In genomic region chr2:52377706-52378447, GRCm38 (mm10) we compare ENCODE assay signal across 13 mouse cellular contexts. TPM values are rescaled to one million over a fixed set of nuclear protein-coding genes. Genes with fewer than 3 reads are reported as not detected.
DNase-seq lines count a peak whose midpoint lies in the region; ATAC-seq and TF ChIP-seq lines count a peak whose summit lies in the region.
"Had no signal": no experiment of that assay in that cellular context is flagged by ENCODE, and none has a peak within 500 bp of the region (broad histone marks: within the 10 kb centered on the region; RNA-seq: fewer than 3 reads in every experiment).

No protein-coding gene starts in this region.

- H3K27ac ChIP-seq in embryonic facial prominence, embryonic 13.5 days: no peak overlapping the region
- H3K27ac ChIP-seq in embryonic facial prominence, embryonic 10.5 days (replicated peaks): no peak overlapping the region
- H3K27ac ChIP-seq in heart, embryonic 15.5 days: no peak overlapping the region
- no peak overlapping the region for H3K27ac ChIP-seq in stomach, embryonic 15.5 days
- no peak overlapping the region for H3K27ac ChIP-seq in stomach, postnatal 0 days (replicated peaks)
- H3K27ac ChIP-seq in small intestine, adult 2 months (ENCODE audit: insufficient read depth, low read depth, low read length): no peak overlapping the region
- H3K27ac ChIP-seq in midbrain, embryonic 14.5 days (replicated peaks; ENCODE audit: low read depth, low read length): no peak overlapping the region
- H3K27ac ChIP-seq: neural tube, embryonic 12.5 days had no signal

- H3K27me3 ChIP-seq in embryonic facial prominence, embryonic 13.5 days: no peaks in the 10 kb centered on the region
- no peaks in the 10 kb centered on the region for H3K27me3 ChIP-seq in embryonic facial prominence, embryonic 10.5 days (replicated peaks; ENCODE audit: low read depth, poor library complexity, severe bottlenecking)
- H3K27me3 ChIP-seq in heart, embryonic 15.5 days: no peaks in the 10 kb centered on the region
- H3K27me3 ChIP-seq in stomach, embryonic 15.5 days (replicated peaks): no peaks in the 10 kb centered on the region
- H3K27me3 ChIP-seq in stomach, postnatal 0 days (ENCODE audit: control insufficient read depth, insufficient read depth, low read length): no peaks in the 10 kb centered on the region
- no peaks in the 10 kb centered on the region for H3K27me3 ChIP-seq in small intestine, adult 2 months (ENCODE audit: control insufficient read depth, insufficient read depth, low read length)
- no peaks in the 10 kb centered on the region for H3K27me3 ChIP-seq in midbrain, embryonic 14.5 days (ENCODE audit: control insufficient read depth, insufficient read depth, low read length)
- H3K27me3 ChIP-seq: neural tube, embryonic 12.5 days had no signal

- no peaks in the 10 kb centered on the region for H3K4me1 ChIP-seq in embryonic facial prominence, embryonic 13.5 days
- no peaks in the 10 kb centered on the region for H3K4me1 ChIP-seq in embryonic facial prominence, embryonic 10.5 days
- H3K4me1 ChIP-seq in heart, embryonic 15.5 days (replicated peaks): 0 out of 2 replicates have a peak, but pooled peaks cover 2% of the 10 kb centered on the region
- no peaks in the 10 kb centered on the region for H3K4me1 ChIP-seq in stomach, embryonic 15.5 days
- no peaks in the 10 kb centered on the region for H3K4me1 ChIP-seq in stomach, postnatal 0 days (replicated peaks; ENCODE audit: control insufficient read depth, insufficient read depth)
- H3K4me1 ChIP-seq in small intestine, adult 2 months (ENCODE audit: control insufficient read depth, insufficient read depth, insufficient read length, low read length): no peaks in the 10 kb centered on the region
- no peaks in the 10 kb centered on the region for H3K4me1 ChIP-seq in midbrain, embryonic 14.5 days (ENCODE audit: control insufficient read depth, insufficient read depth, low read length)
- H3K4me1 ChIP-seq: neural tube, embryonic 12.5 days had no signal

- no peak for DNase-seq in embryonic facial prominence, embryonic 10.5 days (ENCODE audit: low spot score)
- DNase-seq in heart, adult 9 months (ENCODE audit: low spot score in 2 of 2): no peak
- DNase-seq in stomach, postnatal 0 days (ENCODE audit: low spot score): no peak
- no peak for DNase-seq in midbrain, embryonic 14.5 days
- DNase-seq: cerebellum, postnatal 25 days; gastrocnemius, postnatal 25 days; kidney, postnatal 36 days had no signal

- no peak for TF ChIP-seq POLR2A in small intestine, adult 2 months (IDR thresholded peaks at IDR 0.05; ENCODE audit: low read depth, low read length)

- peak overlapping the region; percentile 21 for H3K4me2 ChIP-seq in embryonic facial prominence, embryonic 13.5 days
- H3K4me2 ChIP-seq in heart, embryonic 15.5 days: peak overlapping the region; percentile 34
- 0 out of 2 replicates have a peak overlapping the region, but pooled peaks have one; percentile 0 for H3K4me2 ChIP-seq in stomach, embryonic 15.5 days
- no peak overlapping the region for H3K4me2 ChIP-seq in stomach, postnatal 0 days (replicated peaks; ENCODE audit: low read depth)
- no peak overlapping the region for H3K4me2 ChIP-seq in midbrain, embryonic 14.5 days (ENCODE audit: low read length)
- H3K4me2 ChIP-seq: midbrain, embryonic 11.5 days; neural tube, embryonic 12.5 days had no signal

- H3K4me3 ChIP-seq in embryonic facial prominence, embryonic 13.5 days: no peak overlapping the region
- no peak overlapping the region for H3K4me3 ChIP-seq in embryonic facial prominence, embryonic 10.5 days
- no peak overlapping the region for H3K4me3 ChIP-seq in heart, embryonic 15.5 days
- no peak overlapping the region for H3K4me3 ChIP-seq in stomach, embryonic 15.5 days (replicated peaks)
- H3K4me3 ChIP-seq in stomach, postnatal 0 days (ENCODE audit: low read depth, low read length): no peak overlapping the region
- H3K4me3 ChIP-seq in small intestine, adult 2 months (ENCODE audit: low read depth, low read length): peak overlapping the region; percentile 22; the same call in 1 of the 2 replicates
- H3K4me3 ChIP-seq in midbrain, embryonic 14.5 days (replicated peaks; ENCODE audit: low read depth, low read length): no peak overlapping the region
- H3K4me3 ChIP-seq: neural tube, embryonic 12.5 days had no signal

- no peak overlapping the region for H3K9ac ChIP-seq in embryonic facial prominence, embryonic 13.5 days
- no peak overlapping the region for H3K9ac ChIP-seq in heart, embryonic 15.5 days
- no peak overlapping the region for H3K9ac ChIP-seq in stomach, embryonic 15.5 days
- no peak overlapping the region for H3K9ac ChIP-seq in stomach, postnatal 0 days (ENCODE audit: low read length)
- H3K9ac ChIP-seq in midbrain, embryonic 14.5 days (replicated peaks; ENCODE audit: low read length): no peak overlapping the region
- H3K9ac ChIP-seq: neural tube, embryonic 12.5 days had no signal

- WGBS in embryonic facial prominence, embryonic 13.5 days: 52% methylated on average over 13 of the region's 13 CpGs
- 52% methylated on average over 13 of the region's 13 CpGs for WGBS in embryonic facial prominence, embryonic 10.5 days
- WGBS in heart, embryonic 15.5 days: 51% methylated on average over 13 of the region's 13 CpGs
- 53% methylated on average over 13 of the region's 13 CpGs for WGBS in stomach, embryonic 15.5 days
- 56% methylated on average over 13 of the region's 13 CpGs for WGBS in stomach, postnatal 0 days
- 42% methylated on average over 13 of the region's 13 CpGs for WGBS in small intestine, adult 2 months
- WGBS in midbrain, embryonic 14.5 days: 57% methylated on average over 13 of the region's 13 CpGs

- no peak for ATAC-seq in embryonic facial prominence, embryonic 13.5 days (ENCODE audit: insufficient number of reproducible peaks, insufficient read depth, low FRiP score, low TSS enrichment, low read depth)
- no peak for ATAC-seq in heart, embryonic 15.5 days (replicated peaks; ENCODE audit: insufficient number of reproducible peaks, insufficient read depth, low FRiP score, low read depth)
- peak; percentile 14; the same call in 1 of the 2 replicates for ATAC-seq in stomach, embryonic 15.5 days (ENCODE audit: insufficient read depth, low FRiP score, low read depth)
- no peak; the same call in 1 of the 2 replicates for ATAC-seq in stomach, postnatal 0 days (ENCODE audit: low FRiP score, low TSS enrichment)
- ATAC-seq in midbrain, embryonic 14.5 days (ENCODE audit: low FRiP score, low TSS enrichment): no peak

- no peaks in the 10 kb centered on the region for H3K36me3 ChIP-seq in embryonic facial prominence, embryonic 13.5 days
- H3K36me3 ChIP-seq in embryonic facial prominence, embryonic 10.5 days (replicated peaks): no peaks in the 10 kb centered on the region
- H3K36me3 ChIP-seq in heart, embryonic 15.5 days: no peaks in the 10 kb centered on the region
- H3K36me3 ChIP-seq in stomach, embryonic 15.5 days: no peaks in the 10 kb centered on the region
- H3K36me3 ChIP-seq in stomach, postnatal 0 days (ENCODE audit: control insufficient read depth, insufficient read depth, low read length): no peaks in the 10 kb centered on the region
- no peaks in the 10 kb centered on the region for H3K36me3 ChIP-seq in small intestine, adult 2 months (ENCODE audit: control insufficient read depth, insufficient read depth, low read length)
- H3K36me3 ChIP-seq in midbrain, embryonic 14.5 days (ENCODE audit: control insufficient read depth, insufficient read depth, low read length): no peaks in the 10 kb centered on the region
- H3K36me3 ChIP-seq: neural tube, embryonic 12.5 days had no signal

- TF ChIP-seq CTCF in stomach, postnatal 0 days (IDR thresholded peaks at IDR 0.05; ENCODE audit: low read depth): no peak
- no peak for TF ChIP-seq CTCF in small intestine, adult 2 months (IDR thresholded peaks at IDR 0.05; ENCODE audit: extremely low read depth, insufficient read length, insufficient replicate concordance, low read depth, low read length)

- TF ChIP-seq EP300 in stomach, postnatal 0 days (optimal IDR thresholded peaks at IDR 0.05): no peak

- H3K9me3 ChIP-seq in embryonic facial prominence, embryonic 13.5 days: no peaks in the 10 kb centered on the region
- H3K9me3 ChIP-seq in embryonic facial prominence, embryonic 10.5 days: no peaks in the 10 kb centered on the region
- no peaks in the 10 kb centered on the region for H3K9me3 ChIP-seq in heart, embryonic 15.5 days (replicated peaks)
- H3K9me3 ChIP-seq in stomach, embryonic 15.5 days: no peaks in the 10 kb centered on the region
- no peaks in the 10 kb centered on the region for H3K9me3 ChIP-seq in stomach, postnatal 0 days (ENCODE audit: control insufficient read depth, low read length)
- H3K9me3 ChIP-seq in midbrain, embryonic 14.5 days (ENCODE audit: control insufficient read depth, low read length): no peaks in the 10 kb centered on the region
- H3K9me3 ChIP-seq: neural tube, embryonic 12.5 days had no signal

RNA-seq across cellular contexts. Expression of gene Neb, which starts 0.4 kb away (rescaled TPM):
- polyA plus RNA-seq in embryonic facial prominence, embryonic 13.5 days (2015; fragmentation: Nextera tagmentation; extraction: Ambion mirVana): 10.8 and 15.7 TPM in 2 replicates
- polyA plus RNA-seq in embryonic facial prominence, embryonic 10.5 days (2016; fragmentation: Nextera tagmentation; extraction: Ambion mirVana): 0.52 and 1.00 TPM in 2 replicates
- 2.5 and 3.9 TPM in 2 replicates for polyA plus RNA-seq in heart, embryonic 15.5 days (2015; fragmentation: Nextera tagmentation; extraction: Ambion mirVana)
- 1.4 and 4.3 TPM in 2 replicates for polyA plus RNA-seq in stomach, embryonic 15.5 days (2015; fragmentation: Nextera tagmentation; extraction: Ambion mirVana)
- 1.2 and 1.3 TPM in 2 replicates for polyA plus RNA-seq in stomach, postnatal 0 days (2015; fragmentation: Nextera tagmentation; extraction: Ambion mirVana)
- polyA plus RNA-seq in small intestine, adult 2 months (2012; rRNA removed): 0.13 and 0.23 TPM in 2 replicates
- polyA plus RNA-seq in midbrain, embryonic 14.5 days (2014; fragmentation: Nextera tagmentation; extraction: Ambion mirVana): 0.18 and 0.45 TPM in 2 replicates

RNA-seq across cellular contexts. Expression of gene Arl5a, which starts 46.8 kb away (rescaled TPM):
- 44.4 and 48.8 TPM in 2 replicates for polyA plus RNA-seq in embryonic facial prominence, embryonic 13.5 days (2015; fragmentation: Nextera tagmentation; extraction: Ambion mirVana)
- polyA plus RNA-seq in embryonic facial prominence, embryonic 10.5 days (2016; fragmentation: Nextera tagmentation; extraction: Ambion mirVana): 53.6 and 54.1 TPM in 2 replicates
- 42.2 and 45.2 TPM in 2 replicates for polyA plus RNA-seq in heart, embryonic 15.5 days (2015; fragmentation: Nextera tagmentation; extraction: Ambion mirVana)
- 35.9 and 37.1 TPM in 2 replicates for polyA plus RNA-seq in stomach, embryonic 15.5 days (2015; fragmentation: Nextera tagmentation; extraction: Ambion mirVana)
- 17.8 and 17.9 TPM in 2 replicates for polyA plus RNA-seq in stomach, postnatal 0 days (2015; fragmentation: Nextera tagmentation; extraction: Ambion mirVana)
- 4.4 and 6.9 TPM in 2 replicates for polyA plus RNA-seq in small intestine, adult 2 months (2012; rRNA removed)
- 40.8 and 66.2 TPM in 2 replicates for polyA plus RNA-seq in midbrain, embryonic 14.5 days (2014; fragmentation: Nextera tagmentation; extraction: Ambion mirVana)

Comparison
In these comparisons a context has a peak if more than half of its experiments do, and no peak if none do; other contexts are left out.
1. H3K4me2 ChIP-seq: peak in embryonic facial prominence, embryonic 13.5 days (single experiment), heart, embryonic 15.5 days (single experiment) and stomach, embryonic 15.5 days (single experiment); none in stomach, postnatal 0 days (single experiment) and midbrain, embryonic 14.5 days (single experiment).